28 mouse cellular contexts compared by ENCODE assay signal in the genomic region with DNA sequence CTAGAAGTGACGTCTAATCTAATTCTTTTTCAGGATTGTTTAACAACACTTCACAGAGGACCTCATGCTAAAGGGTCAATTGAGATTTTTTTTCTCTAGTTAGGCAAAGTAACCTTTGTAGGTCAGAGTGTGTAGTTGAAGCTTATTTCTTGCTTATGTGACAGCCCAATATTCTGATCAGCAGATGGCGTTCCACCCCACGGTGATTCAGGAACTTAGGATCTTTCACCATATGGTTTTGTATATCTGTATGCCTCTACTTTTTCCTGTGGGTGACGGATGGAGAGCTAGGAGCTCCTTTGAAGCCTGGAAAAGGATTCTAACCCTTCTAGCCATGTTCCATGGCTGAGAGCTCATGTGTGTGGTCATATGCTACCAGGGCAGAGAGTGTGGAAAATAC. TPM values are rescaled to one million over a fixed set of nuclear protein-coding genes. Genes with fewer than 3 reads are reported as not detected.
DNase-seq lines count a peak whose midpoint lies in the region; ATAC-seq and TF ChIP-seq lines count a peak whose summit lies in the region.
"Had no signal": no experiment of that assay in that cellular context is flagged by ENCODE, and none has a peak within 500 bp of the region (broad histone marks: within the 10 kb centered on the region; RNA-seq: fewer than 3 reads in every experiment).

No protein-coding gene starts in this region.

- H3K9me3 ChIP-seq in midbrain, postnatal 0 days (ENCODE audit: low read length): no peaks in the 10 kb centered on the region
- H3K9me3 ChIP-seq in midbrain, embryonic 11.5 days (ENCODE audit: control insufficient read depth, low read length): no peaks in the 10 kb centered on the region
- H3K9me3 ChIP-seq: hindbrain, embryonic 13.5 days; stomach, embryonic 15.5 days had no signal

- peak; percentile 5 for DNase-seq in heart, adult 11 months
- DNase-seq in heart, adult 8-10 months (ENCODE audit: low spot score): no peak
- peak; percentile 41 for DNase-seq in layer of hippocampus, adult 9-11 months
- DNase-seq in layer of hippocampus, postnatal 10 days (ENCODE audit: low spot score in 2 of 2): no peak
- DNase-seq in midbrain, postnatal 0 days (ENCODE audit: low spot score): peak; percentile 46
- no peak for DNase-seq in midbrain, embryonic 11.5 days (ENCODE audit: low spot score, missing footprints)
- DNase-seq in thymus, postnatal 0 days (ENCODE audit: low spot score): no peak
- DNase-seq: B cell, adult 2 months; cerebellum, adult 9-10 months; gastrocnemius, postnatal 10 days; heart, postnatal 10 days; kidney, adult 8-10 months; kidney, postnatal 36 days; lung, postnatal 10 days; right cerebral cortex, postnatal 14 days; thymus, adult 2 months had no signal

- ATAC-seq in midbrain, postnatal 0 days (ENCODE audit: low FRiP score): no peak
- no peak for ATAC-seq in midbrain, embryonic 11.5 days (ENCODE audit: low FRiP score)
- ATAC-seq: midbrain, embryonic 16.5 days had no signal

- no peak overlapping the region for H3K9ac ChIP-seq in midbrain, postnatal 0 days (replicated peaks; ENCODE audit: low read length, poor library complexity, severe bottlenecking)
- no peak overlapping the region for H3K9ac ChIP-seq in midbrain, embryonic 11.5 days (ENCODE audit: low read length)
- H3K9ac ChIP-seq: hindbrain, embryonic 13.5 days; liver, embryonic 14.5 days; stomach, embryonic 15.5 days had no signal

- H3K4me2 ChIP-seq in midbrain, postnatal 0 days (ENCODE audit: low read depth, low read length, poor library complexity, severe bottlenecking): no peak overlapping the region
- H3K4me2 ChIP-seq in midbrain, embryonic 11.5 days: no peak overlapping the region
- H3K4me2 ChIP-seq: hindbrain, embryonic 13.5 days; stomach, embryonic 15.5 days had no signal

- no peaks in the 10 kb centered on the region for H3K27me3 ChIP-seq in midbrain, postnatal 0 days (ENCODE audit: insufficient read depth, low read length)
- no peaks in the 10 kb centered on the region for H3K27me3 ChIP-seq in midbrain, embryonic 11.5 days (ENCODE audit: control insufficient read depth, insufficient read depth, low read length)
- H3K27me3 ChIP-seq: stomach, embryonic 15.5 days had no signal

- H3K4me3 ChIP-seq in midbrain, postnatal 0 days (ENCODE audit: low read depth, low read length): no peak overlapping the region
- no peak overlapping the region for H3K4me3 ChIP-seq in midbrain, embryonic 11.5 days (ENCODE audit: low read depth, low read length)
- H3K4me3 ChIP-seq: hindbrain, embryonic 13.5 days; stomach, embryonic 15.5 days had no signal

- H3K27ac ChIP-seq in midbrain, postnatal 0 days (ENCODE audit: low read depth, low read length): no peak overlapping the region
- H3K27ac ChIP-seq in midbrain, embryonic 11.5 days (ENCODE audit: low read depth, low read length): no peak overlapping the region
- H3K27ac ChIP-seq: hindbrain, embryonic 13.5 days; liver, embryonic 14.5 days; stomach, embryonic 15.5 days had no signal

- H3K36me3 ChIP-seq in midbrain, postnatal 0 days (ENCODE audit: insufficient read depth, low read length): no peaks in the 10 kb centered on the region
- H3K36me3 ChIP-seq in midbrain, embryonic 11.5 days (ENCODE audit: control insufficient read depth, insufficient read depth, low read length): no peaks in the 10 kb centered on the region
- H3K36me3 ChIP-seq: hindbrain, embryonic 13.5 days; stomach, embryonic 15.5 days had no signal

- peak; percentile 58 for TF ChIP-seq CTCF in midbrain, postnatal 0 days (IDR thresholded peaks at IDR 0.05)

- 72% methylated on average over 4 of the region's 4 CpGs for WGBS in midbrain, postnatal 0 days
- 77% methylated on average over 4 of the region's 4 CpGs for WGBS in midbrain, embryonic 11.5 days

- H3K4me1 ChIP-seq in midbrain, postnatal 0 days (ENCODE audit: insufficient read depth, low read length): no peaks in the 10 kb centered on the region
- no peaks in the 10 kb centered on the region for H3K4me1 ChIP-seq in midbrain, embryonic 11.5 days (ENCODE audit: control insufficient read depth, insufficient read depth, low read length)
- H3K4me1 ChIP-seq: stomach, embryonic 15.5 days had no signal

RNA-seq across cellular contexts. Expression of gene Spata19, which starts 27.9 kb away (rescaled TPM):
- not detected for total RNA-seq in heart, adult 8-10 months (2022)
- total RNA-seq in layer of hippocampus, postnatal 10 days (2021): not detected
- total RNA-seq in midbrain, postnatal 0 days (2014; rRNA removed): not detected in 2 replicates
- polyA plus RNA-seq in midbrain, postnatal 0 days (2015; fragmentation: Nextera tagmentation; extraction: Ambion mirVana): 0.38 and 0.49 TPM in 2 replicates
- not detected in 2 replicates for polyA plus RNA-seq in midbrain, embryonic 11.5 days (2014; fragmentation: Nextera tagmentation; extraction: Ambion mirVana)
- polyA plus RNA-seq in thymus, postnatal 0 days (2015; fragmentation: Nextera tagmentation; extraction: Ambion mirVana): 0.79 and 0.86 TPM in 2 replicates
- total RNA-seq: adrenal gland, adult 18-20 months; adrenal gland, postnatal 4 days; gastrocnemius, postnatal 10 days; heart, postnatal 10 days; megakaryocyte, adult 5-6 weeks; neutrophil, adult 5-6 weeks had no signal
- polyA plus RNA-seq: embryonic facial prominence, embryonic 14.5 days; hindbrain, embryonic 13.5 days; intestine, embryonic 14.5 days; limb, embryonic 14.5 days; liver, embryonic 14.5 days; midbrain, embryonic 16.5 days; stomach, embryonic 15.5 days; urinary bladder, adult 2 months had no signal

Comparison
In these comparisons a context has a peak if more than half of its experiments do, and no peak if none do; other contexts are left out.
1. DNase-seq: peak in heart, adult 11 months (single experiment), layer of hippocampus, adult 9-11 months (single experiment) and midbrain, postnatal 0 days (single experiment); none in heart, adult 8-10 months (single experiment), layer of hippocampus, postnatal 10 days (0 of 2), midbrain, embryonic 11.5 days (single experiment) and thymus, postnatal 0 days (single experiment).